Mouse (Mus musculus) lung, embryonic 15.5 days (tissue): Measurements from ENCODE around the gene Efnb2. TPM values are rescaled to one million over a fixed set of nuclear protein-coding genes. Genes with fewer than 3 reads are reported as not detected.

Experiments
- ATAC-seq: fragments of 200-750 bp; cut with Nextera tagmentation; 2 replicates; pipeline ENCODE4 v1.8.0; 2017; ENCODE audit warnings: moderate number of reproducible peaks, borderline replicate concordance; ENCODE audit not compliant: low FRiP score, low TSS enrichment; ENCODE audit errors: extremely low read depth
- H3K27ac ChIP-seq: fragments of 300-500 bp; sonication (generic); 2 replicates; pipeline ENCODE4 v1.5.1; 2015; ENCODE audit warnings: moderate library complexity, mild to moderate bottlenecking, inconsistent platforms
- H3K27me3 ChIP-seq: fragments of 300-500 bp; sonication (generic); 2 replicates; pipeline ENCODE4 v1.6.1; 2015; ENCODE audit warnings: inconsistent platforms
- H3K36me3 ChIP-seq: fragments of 300-500 bp; sonication (generic); 2 replicates; pipeline ENCODE4 v1.6.1; 2015; ENCODE audit warnings: inconsistent platforms
- H3K4me1 ChIP-seq: fragments of 300-500 bp; sonication (generic); 2 replicates; pipeline ENCODE4 v1.6.1; 2015; ENCODE audit warnings: inconsistent platforms
- H3K4me2 ChIP-seq: fragments of 300-500 bp; sonication (generic); 2 replicates; pipeline ENCODE4 v1.6.1; 2015; ENCODE audit warnings: inconsistent platforms, mild to moderate bottlenecking, moderate library complexity
- H3K4me3 ChIP-seq: fragments of 300-500 bp; sonication (generic); 2 replicates; pipeline ENCODE4 v1.5.1; 2015; ENCODE audit warnings: mild to moderate bottlenecking, inconsistent platforms
- H3K9ac ChIP-seq: fragments of 300-500 bp; sonication (generic); 2 replicates; pipeline ENCODE4 v1.6.1; 2015; ENCODE audit warnings: inconsistent platforms
- H3K9me3 ChIP-seq: fragments of 300-500 bp; sonication (generic); 2 replicates; pipeline ENCODE4 v1.6.1; 2016; ENCODE audit warnings: inconsistent platforms
- WGBS: fragments of 180-500 bp; shearing (Covaris S2); methylation state at CpG from one replicate; pipeline ENCODE4 v1.1.7; 2015; 5-methylcytosine and 5-hydroxymethylcytosine counted together
- microRNA-seq: library from miRNA; unstranded; fragments of <30 nt; microRNA quantifications from one replicate; pipeline ENCODE4, GENCODE M21; 2016
- polyA plus RNA-seq: library from polyadenylated mRNA; unstranded; fragments of >200 nt; fragmentation: Nextera tagmentation; extraction: Ambion mirVana; gene quantifications from 2 replicates; pipeline ENCODE4 v1.2.1, GENCODE M21; 2015

Efnb2 gene
- polyA plus RNA-seq, 1 experiment from 2014 or later = 25.7 TPM

DNA sequence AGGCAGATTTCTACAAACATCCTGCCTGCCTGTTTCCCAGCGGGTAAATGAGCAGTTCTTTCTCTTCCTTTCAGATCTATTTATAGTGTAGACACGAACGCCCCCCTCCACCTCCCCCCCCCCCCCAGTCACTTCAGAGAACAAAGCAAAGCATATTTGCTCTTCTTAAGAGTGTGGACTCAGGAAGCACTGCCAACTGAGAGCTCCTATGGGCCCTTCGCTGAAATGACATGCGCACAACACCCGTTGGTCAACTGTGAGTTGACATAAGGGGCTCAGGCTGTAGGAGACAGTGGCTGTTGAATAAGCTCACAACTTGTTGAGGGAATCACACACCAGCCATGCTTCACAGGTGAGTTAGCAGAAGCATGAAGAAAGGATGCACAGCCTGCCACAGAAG lies 84.8 kb downstream of the Efnb2 start:
- no peaks in the 10 kb centered on the region for H3K9me3 ChIP-seq
- H3K27me3 ChIP-seq = no peaks in the 10 kb centered on the region
- peak overlapping the region; percentile 81 for H3K27ac ChIP-seq
- WGBS = 23% methylated on average over 6 of the region's 6 CpGs
- peak; percentile 82 for ATAC-seq
- H3K36me3 ChIP-seq = no peaks in the 10 kb centered on the region
- no peak overlapping the region for H3K9ac ChIP-seq
- peak overlapping the region; percentile 24; the same call in 1 of the 2 replicates for H3K4me2 ChIP-seq
- no peak overlapping the region for H3K4me3 ChIP-seq
- H3K4me1 ChIP-seq = peaks cover 23% of the 10 kb centered on the region

DNA sequence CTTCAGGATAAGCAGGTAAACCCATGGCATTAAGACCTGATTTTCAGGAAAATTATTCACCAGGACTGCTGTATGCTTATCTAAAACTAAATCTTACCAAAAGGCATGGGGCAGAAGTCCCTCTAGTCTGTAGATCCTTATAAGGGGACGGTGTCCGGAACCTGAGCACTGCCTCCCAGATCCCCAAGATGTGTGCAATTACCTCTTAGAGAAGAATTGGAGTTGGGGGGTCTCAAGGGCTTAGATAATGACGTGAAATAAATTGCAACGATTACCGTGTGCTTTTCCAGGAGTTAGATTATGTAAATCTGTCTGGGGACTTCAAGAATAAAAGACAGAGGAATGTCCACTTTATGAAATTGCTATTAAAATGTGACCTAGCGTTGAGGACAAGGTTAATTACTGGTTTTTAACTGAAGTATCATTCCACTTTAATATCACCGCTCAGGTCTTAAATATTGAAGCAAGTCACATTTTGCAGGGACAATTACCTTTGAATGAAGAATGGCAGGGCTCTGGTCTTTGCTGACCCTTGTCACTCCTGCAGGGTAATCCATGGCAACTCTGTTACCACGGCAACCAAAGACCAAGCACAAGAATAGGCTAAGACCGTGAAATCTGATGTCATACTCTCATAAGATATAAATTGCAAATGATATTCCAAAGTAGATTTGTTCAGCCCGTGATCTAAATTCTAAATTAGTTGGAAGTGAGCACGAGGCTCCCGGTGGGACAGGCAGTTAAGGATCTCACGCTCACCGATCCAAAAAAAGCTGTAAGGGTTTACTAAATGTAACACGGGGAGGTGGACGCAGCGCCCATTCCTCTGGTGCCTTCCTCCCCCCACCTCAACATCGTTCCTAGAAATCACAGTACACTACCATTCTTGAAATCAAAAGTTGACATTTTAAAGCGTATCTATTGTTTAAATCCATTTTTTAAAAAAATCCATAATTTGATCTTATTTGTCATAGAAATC lies 86.2 kb downstream of the Efnb2 start:
- no peak overlapping the region for H3K4me2 ChIP-seq
- H3K9me3 ChIP-seq = no peaks in the 10 kb centered on the region
- H3K4me3 ChIP-seq = no peak overlapping the region
- no peak for ATAC-seq
- 86% methylated on average over 19 of the region's 19 CpGs for WGBS
- H3K27me3 ChIP-seq = no peaks in the 10 kb centered on the region
- H3K36me3 ChIP-seq = no peaks in the 10 kb centered on the region
- no peak overlapping the region for H3K9ac ChIP-seq
- peaks cover 23% of the 10 kb centered on the region for H3K4me1 ChIP-seq
- H3K27ac ChIP-seq = no peak overlapping the region

DNA sequence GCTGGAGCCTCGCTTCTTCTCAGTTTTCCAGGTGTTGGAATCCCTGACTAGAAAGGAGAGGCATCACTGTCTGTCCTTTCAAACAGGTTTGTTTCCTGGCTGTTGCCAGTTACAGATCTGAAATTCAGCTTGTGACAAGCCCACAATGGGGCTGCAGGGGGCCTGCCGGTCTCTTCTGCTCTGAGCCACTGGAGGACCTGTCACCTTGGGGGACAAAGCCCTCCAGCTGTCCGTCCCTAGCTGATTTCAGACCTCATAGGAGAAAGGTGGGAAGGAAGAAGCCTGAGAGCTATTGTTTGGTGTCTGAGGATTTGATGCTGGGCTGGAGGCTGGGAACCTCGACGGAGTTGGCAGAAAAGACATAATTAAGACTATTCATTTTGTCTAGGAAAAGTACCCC lies 88.8 kb downstream of the Efnb2 start:
- H3K4me3 ChIP-seq = no peak overlapping the region
- 21% methylated on average over 5 of the region's 5 CpGs for WGBS

DNA sequence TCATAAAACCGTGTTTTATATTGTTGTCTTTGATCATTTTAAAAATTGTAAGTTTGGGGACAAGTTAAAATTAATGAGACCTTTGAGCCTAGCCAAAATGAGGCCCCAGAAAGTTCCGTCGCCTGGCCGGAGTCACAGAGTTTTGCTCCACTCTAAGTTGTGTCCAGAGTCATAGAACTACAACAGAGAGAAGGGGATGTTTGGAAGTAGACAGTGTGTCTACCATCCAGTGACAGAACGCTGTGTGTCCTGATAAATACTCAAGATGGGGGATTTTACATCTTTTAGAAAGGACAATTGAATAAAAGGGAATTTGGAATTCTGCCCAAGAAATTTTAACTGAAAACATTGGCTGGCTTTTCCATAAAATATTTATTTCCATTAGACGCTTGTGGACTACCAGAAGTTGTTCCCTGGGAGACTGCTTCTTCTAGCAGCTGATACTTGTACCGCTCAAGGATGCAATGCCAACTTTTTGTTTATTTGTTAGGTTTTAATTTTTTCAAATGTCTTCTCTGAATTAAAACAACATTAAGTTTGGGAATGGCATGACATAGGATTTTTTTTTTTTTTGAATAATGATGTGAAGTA lies 89.3 kb downstream of the Efnb2 start:
- H3K27me3 ChIP-seq = no peaks in the 10 kb centered on the region
- no peaks in the 10 kb centered on the region for H3K36me3 ChIP-seq
- no peak overlapping the region for H3K4me3 ChIP-seq
- ATAC-seq = peak; percentile 68; the same call in 1 of the 2 replicates
- H3K9ac ChIP-seq = no peak overlapping the region
- H3K27ac ChIP-seq = no peak overlapping the region
- peaks cover 18% of the 10 kb centered on the region for H3K4me1 ChIP-seq
- WGBS = 51% methylated on average over 7 of the region's 7 CpGs
- no peaks in the 10 kb centered on the region for H3K9me3 ChIP-seq
- no peak overlapping the region for H3K4me2 ChIP-seq

More for the DNA sequence above, 88.8 kb downstream of the Efnb2 start:
- peaks cover 23% of the 10 kb centered on the region for H3K4me1 ChIP-seq
- H3K9ac ChIP-seq = no peak overlapping the region
- 0 out of 2 replicates have a peak overlapping the region, but pooled peaks have one; percentile 5 for H3K27ac ChIP-seq
- H3K4me2 ChIP-seq = no peak overlapping the region
- H3K27me3 ChIP-seq = no peaks in the 10 kb centered on the region
- no peaks in the 10 kb centered on the region for H3K36me3 ChIP-seq
- no peak for ATAC-seq
- H3K9me3 ChIP-seq = no peaks in the 10 kb centered on the region

DNA sequence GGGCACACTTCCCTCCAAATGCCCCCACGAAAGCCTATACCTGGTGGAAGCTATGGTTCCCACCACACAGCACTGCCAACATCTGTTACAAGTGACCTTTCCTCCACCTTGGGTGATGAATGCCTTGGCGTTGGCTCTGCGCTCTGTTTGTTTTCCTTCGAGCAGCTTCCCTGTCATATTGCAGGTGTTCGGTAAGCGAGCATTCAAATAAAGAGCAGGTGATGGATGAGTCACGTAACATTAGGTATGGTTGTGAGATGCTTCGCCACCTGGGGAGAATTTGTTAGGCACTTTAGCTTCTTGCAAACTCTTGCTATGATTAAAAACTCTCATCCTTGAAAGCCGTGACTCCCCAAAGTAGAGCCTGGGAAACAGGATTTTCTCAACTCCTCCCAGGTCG lies 91.8 kb downstream of the Efnb2 start:
- Histone ChIP-seq H3K9me3 (no peaks in the 10 kb centered on the region), H3K27me3 (no peaks in the 10 kb centered on the region), H3K36me3 (no peaks in the 10 kb centered on the region), H3K4me2 (no peak overlapping the region), H3K9ac (no peak overlapping the region), H3K27ac (no peak overlapping the region), H3K4me3 (no peak overlapping the region), H3K4me1 (peaks cover 9% of the 10 kb centered on the region)
- 77% methylated on average over 10 of the region's 10 CpGs for WGBS
- no peak for ATAC-seq

DNA sequence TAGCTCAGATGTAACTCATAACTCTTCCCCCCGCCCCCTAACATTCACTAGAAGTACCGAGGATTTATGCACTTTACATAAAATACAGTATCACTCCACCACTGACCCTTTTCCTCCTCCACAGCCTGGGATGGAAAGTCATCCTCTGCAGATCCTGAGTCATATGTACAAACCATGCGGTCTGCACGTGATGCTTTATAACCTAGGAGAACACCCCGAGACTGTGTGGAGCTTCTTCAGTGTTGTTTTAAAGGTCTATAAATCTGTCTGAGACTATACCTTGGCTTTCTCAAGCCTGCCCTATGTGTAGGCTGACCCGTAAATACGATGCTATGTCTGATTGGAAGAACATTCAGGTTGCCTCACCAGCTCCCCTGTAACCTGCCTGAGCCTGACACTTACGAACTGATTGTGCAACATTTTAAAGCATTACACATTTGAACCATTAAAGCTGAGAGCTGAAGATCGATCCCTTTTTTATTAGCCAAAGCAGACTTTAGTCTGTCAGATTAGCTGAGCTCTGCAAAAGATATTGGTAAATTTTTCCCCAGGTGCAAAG lies 92.7 kb downstream of the Efnb2 start:
- Histone ChIP-seq H3K9me3 (no peaks in the 10 kb centered on the region), H3K4me1 (peaks cover 9% of the 10 kb centered on the region), H3K27ac (no peak overlapping the region), H3K36me3 (no peaks in the 10 kb centered on the region), H3K9ac (no peak overlapping the region), H3K4me3 (no peak overlapping the region), H3K4me2 (no peak overlapping the region), H3K27me3 (no peaks in the 10 kb centered on the region)
- no peak for ATAC-seq
- WGBS = 85% methylated on average over 9 of the region's 9 CpGs

Small RNAs within 50 kb of the gene (microRNA-seq; reads per million reads assigned to microRNA genes)
- gene Mir7654 = 11.3 reads per million, percentile 30 among the genes with 10 or more reads in this experiment

Other genes starting within 250 kb of the Efnb2 start
- 152 and 154 TPM in 2 replicates for gene Arglu1, start 29.3 kb upstream of the Efnb2 start, polyA plus RNA-seq